Mouse (Mus musculus): ENCODE measurements at regions not wholly inside any gene's neighbourhood (a gene's known extent, or its start where the extent isn't known, plus 50 kb on each side); places are given as distances from the start of the nearest gene placed in this dataset.

- Histone ChIP-seq H3K9me3 (no peaks in the 10 kb centered on the region), H3K27ac (replicated peaks) (no peak overlapping the region), H3K27me3 (peaks cover 20% of the 10 kb centered on the region), H3K4me2 (no peak overlapping the region), H3K4me1 (replicated peaks) (no peaks in the 10 kb centered on the region), H3K9ac (no peak overlapping the region), H3K36me3 (no peaks in the 10 kb centered on the region), H3K4me3 (no peak overlapping the region)
- WGBS = 43% methylated on average over 2 of the region's 2 CpGs
- ATAC-seq (ENCODE audit: low FRiP score, low read depth) = no peak
Measured at GRCm38 (mm10) chr10:19412926-19413325, 56.6 kb downstream of the Olig3 start.

- Histone ChIP-seq H3K4me1 (replicated peaks) (no peaks in the 10 kb centered on the region), H3K27ac (replicated peaks) (no peak overlapping the region), H3K36me3 (no peaks in the 10 kb centered on the region), H3K4me2 (no peak overlapping the region), H3K9me3 (no peaks in the 10 kb centered on the region), H3K9ac (no peak overlapping the region), H3K27me3 (peaks cover 15% of the 10 kb centered on the region; the same call in 1 of the 2 replicates), H3K4me3 (no peak overlapping the region)
- ATAC-seq (ENCODE audit: low FRiP score, low read depth) = no peak
- WGBS = 12% methylated on average over 5 of the region's 5 CpGs
Measured at GRCm38 (mm10) chr10:19413935-19414334, 57.6 kb downstream of the Olig3 start.

DNA sequence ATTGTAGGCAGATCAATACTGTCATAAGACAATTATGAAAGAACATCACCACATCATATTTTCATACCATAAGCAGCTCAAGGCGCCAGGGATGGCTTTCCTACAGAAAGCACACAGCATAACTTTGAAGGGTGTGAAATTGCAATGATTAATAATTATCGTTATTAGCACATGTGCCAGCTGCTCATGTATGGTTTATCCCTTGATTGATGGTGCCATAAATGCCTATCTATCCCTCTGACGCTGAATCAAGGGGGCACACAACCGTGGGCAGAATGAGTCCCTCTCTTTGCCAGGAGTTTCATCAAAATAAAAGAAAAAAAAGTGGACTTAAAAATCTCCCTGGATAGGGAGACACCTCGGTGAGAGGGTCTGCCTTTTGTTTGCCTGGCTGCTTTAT, 58.5 kb downstream of the Olig3 start:
- no peak overlapping the region for H3K27ac ChIP-seq (replicated peaks)
- no peaks in the 10 kb centered on the region for H3K4me1 ChIP-seq (replicated peaks)
- no peaks in the 10 kb centered on the region for H3K36me3 ChIP-seq
- WGBS = 26% methylated on average over 5 of the region's 5 CpGs
- no peak overlapping the region for H3K9ac ChIP-seq
- no peak overlapping the region for H3K4me2 ChIP-seq
- H3K4me3 ChIP-seq = no peak overlapping the region
- peak; percentile 15; the same call in 1 of the 2 replicates for ATAC-seq (ENCODE audit: low FRiP score, low read depth)
- no peaks in the 10 kb centered on the region for H3K9me3 ChIP-seq
- peaks cover 13% of the 10 kb centered on the region; the same call in 1 of the 2 replicates for H3K27me3 ChIP-seq

GRCm38 (mm10) chr10:19424030-19424429, 67.7 kb downstream of the Olig3 start:
- no peak overlapping the region for H3K9ac ChIP-seq
- ATAC-seq (ENCODE audit: low FRiP score, low read depth) = no peak
- H3K27ac ChIP-seq (replicated peaks) = no peak overlapping the region
- H3K4me2 ChIP-seq = no peak overlapping the region
- no peaks in the 10 kb centered on the region; the same call in 1 of the 2 replicates for H3K4me1 ChIP-seq (replicated peaks)
- 53% methylated on average over 1 of the region's 1 CpGs for WGBS
- no peaks in the 10 kb centered on the region for H3K9me3 ChIP-seq
- no peaks in the 10 kb centered on the region for H3K36me3 ChIP-seq
- H3K27me3 ChIP-seq = no peaks in the 10 kb centered on the region
- H3K4me3 ChIP-seq = no peak overlapping the region

DNA sequence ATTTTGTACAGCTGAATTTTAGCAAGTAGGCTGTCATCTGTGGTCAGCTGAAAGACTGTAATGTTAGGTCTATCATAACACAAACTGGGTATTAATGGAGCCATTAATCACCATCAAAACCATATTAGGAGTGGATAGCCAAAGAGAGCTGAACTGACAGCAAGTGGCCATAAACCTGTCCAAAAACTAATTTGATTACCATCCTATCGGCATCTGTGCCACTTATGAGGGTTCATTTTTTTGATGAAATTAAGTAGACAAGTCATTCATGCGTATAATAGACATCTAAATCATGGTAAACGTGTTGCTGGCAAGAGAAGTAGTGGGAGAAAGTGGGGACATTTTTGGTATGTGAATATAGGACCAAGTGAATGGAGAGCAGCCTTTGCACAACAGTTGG, 68.6 kb downstream of the Olig3 start:
- H3K27ac ChIP-seq (replicated peaks) = no peak overlapping the region
- WGBS = 47% methylated on average over 3 of the region's 3 CpGs
- H3K36me3 ChIP-seq = no peaks in the 10 kb centered on the region
- no peaks in the 10 kb centered on the region; the same call in 1 of the 2 replicates for H3K4me1 ChIP-seq (replicated peaks)
- no peak overlapping the region for H3K9ac ChIP-seq
- H3K4me2 ChIP-seq = no peak overlapping the region
- no peak overlapping the region for H3K4me3 ChIP-seq
- H3K27me3 ChIP-seq = no peaks in the 10 kb centered on the region
- no peak for ATAC-seq (ENCODE audit: low FRiP score, low read depth)
- no peaks in the 10 kb centered on the region for H3K9me3 ChIP-seq

DNA sequence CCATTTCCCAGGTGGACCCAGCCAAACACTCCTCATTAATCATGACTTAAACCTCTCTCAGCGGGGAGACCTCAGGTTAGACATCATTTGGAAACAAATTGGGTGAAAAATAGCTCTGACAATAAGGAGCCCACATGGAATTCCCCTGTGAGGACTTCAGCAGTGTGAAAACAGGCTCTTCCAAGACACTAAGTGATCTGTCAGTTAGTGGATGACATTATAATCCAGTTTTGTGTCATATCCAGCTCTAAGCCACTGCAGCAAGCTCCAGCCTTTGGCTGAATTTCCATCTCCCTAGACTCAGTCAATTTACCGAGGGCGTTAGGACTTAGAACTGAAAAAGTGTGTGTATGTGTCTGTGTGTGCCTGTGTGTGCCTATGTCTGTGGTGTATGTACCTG, 70.5 kb downstream of the Olig3 start:
- ATAC-seq (ENCODE audit: low FRiP score, low read depth) = peak; percentile 42; the same call in 1 of the 2 replicates
- H3K4me3 ChIP-seq = no peak overlapping the region
- H3K27me3 ChIP-seq = 0 out of 2 replicates have a peak, but pooled peaks cover under 1% of the 10 kb centered on the region
- no peaks in the 10 kb centered on the region for H3K36me3 ChIP-seq
- H3K9ac ChIP-seq = no peak overlapping the region
- H3K4me1 ChIP-seq (replicated peaks) = no peaks in the 10 kb centered on the region; the same call in 1 of the 2 replicates
- no peak overlapping the region for H3K27ac ChIP-seq (replicated peaks)
- WGBS = 61% methylated on average over 3 of the region's 3 CpGs
- H3K4me2 ChIP-seq = no peak overlapping the region
- H3K9me3 ChIP-seq = no peaks in the 10 kb centered on the region

DNA sequence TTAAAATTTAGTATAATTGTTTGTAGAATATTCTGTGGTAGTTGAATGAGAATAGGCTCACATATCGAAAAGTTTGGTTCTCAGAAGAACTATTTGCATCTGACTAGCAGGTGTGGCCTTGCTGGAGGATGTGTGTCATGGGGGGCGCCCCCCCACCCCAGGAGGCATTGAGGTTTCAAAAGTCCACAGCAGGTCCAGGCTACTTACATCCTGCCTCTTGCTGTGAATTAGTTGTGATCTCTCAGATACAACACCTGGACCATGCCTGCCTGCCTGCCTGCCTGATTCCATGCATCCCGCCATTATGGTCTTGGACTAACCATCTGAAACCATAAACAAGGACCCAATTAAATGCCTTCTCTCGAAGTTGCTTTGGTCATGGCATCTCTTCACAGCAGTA, 76.2 kb downstream of the Olig3 start:
- no peaks in the 10 kb centered on the region for H3K9me3 ChIP-seq
- ATAC-seq (ENCODE audit: low FRiP score, low read depth) = no peak
- H3K4me2 ChIP-seq = no peak overlapping the region
- H3K36me3 ChIP-seq = no peaks in the 10 kb centered on the region
- peaks cover 14% of the 10 kb centered on the region; the same call in 1 of the 2 replicates for H3K27me3 ChIP-seq
- no peaks in the 10 kb centered on the region for H3K4me1 ChIP-seq (replicated peaks)
- H3K27ac ChIP-seq (replicated peaks) = no peak overlapping the region
- H3K9ac ChIP-seq = no peak overlapping the region
- WGBS = 90% methylated on average over 4 of the region's 4 CpGs
- H3K4me3 ChIP-seq = no peak overlapping the region

- H3K9ac ChIP-seq = no peak overlapping the region
- no peak overlapping the region for H3K27ac ChIP-seq (replicated peaks)
- no peak overlapping the region for H3K4me2 ChIP-seq
- H3K36me3 ChIP-seq = no peaks in the 10 kb centered on the region
- 75% methylated on average over 6 of the region's 6 CpGs for WGBS
- H3K4me1 ChIP-seq (replicated peaks) = no peaks in the 10 kb centered on the region
- H3K4me3 ChIP-seq = no peak overlapping the region
- no peaks in the 10 kb centered on the region for H3K9me3 ChIP-seq
- peaks cover 21% of the 10 kb centered on the region; the same call in 1 of the 2 replicates for H3K27me3 ChIP-seq
- ATAC-seq (ENCODE audit: low FRiP score, low read depth) = no peak
Measured at GRCm38 (mm10) chr10:19434661-19435060, 78.3 kb downstream of the Olig3 start.

DNA sequence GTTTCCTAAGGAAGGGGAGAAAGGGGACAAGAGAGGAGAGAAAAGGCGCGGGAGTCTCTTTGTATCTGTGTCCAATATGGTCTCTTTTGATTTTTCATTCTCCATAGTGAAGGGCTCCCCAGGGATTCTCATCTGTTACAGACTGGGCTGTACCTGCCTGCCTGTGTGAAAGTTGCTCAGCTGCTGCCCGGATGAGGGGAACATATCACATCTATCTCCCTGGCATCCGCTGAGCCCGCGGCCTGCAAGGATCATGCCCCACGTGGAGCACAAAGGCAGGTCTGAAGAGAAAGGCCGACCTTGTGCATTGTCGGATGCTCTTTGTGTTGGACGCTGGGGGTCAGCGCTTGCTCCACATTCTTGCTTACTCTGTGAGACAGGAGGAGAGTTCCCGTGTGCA, 85.5 kb downstream of the Olig3 start:
- Histone ChIP-seq H3K9ac (no peak overlapping the region), H3K4me3 (no peak overlapping the region), H3K27ac (replicated peaks) (no peak overlapping the region), H3K36me3 (no peaks in the 10 kb centered on the region), H3K4me2 (no peak overlapping the region), H3K27me3 (peaks cover 45% of the 10 kb centered on the region), H3K9me3 (no peaks in the 10 kb centered on the region), H3K4me1 (replicated peaks) (0 out of 2 replicates have a peak, but pooled peaks cover 6% of the 10 kb centered on the region)
- 10% methylated on average over 12 of the region's 12 CpGs for whole genome bisulfite sequencing
- no peak for ATAC-seq (ENCODE audit: low FRiP score, low read depth)

- no peak for ATAC-seq (ENCODE audit: low FRiP score, low read depth)
- peaks cover 51% of the 10 kb centered on the region for H3K27me3 ChIP-seq
Measured at GRCm38 (mm10) chr10:19443516-19443915, 87.2 kb downstream of the Olig3 start.

GRCm38 (mm10) chr10:19448838-19449559, 92.7 kb downstream of the Olig3 start:
- 13% methylated on average over 12 of the region's 12 CpGs for WGBS
- Histone ChIP-seq H3K9me3 (no peaks in the 10 kb centered on the region), H3K9ac (no peak overlapping the region), H3K27ac (replicated peaks) (no peak overlapping the region), H3K36me3 (no peaks in the 10 kb centered on the region), H3K4me2 (no peak overlapping the region), H3K4me1 (replicated peaks) (no peaks in the 10 kb centered on the region), H3K27me3 (peaks cover 60% of the 10 kb centered on the region), H3K4me3 (no peak overlapping the region)
- ATAC-seq (ENCODE audit: low FRiP score, low read depth) = no peak

More at GRCm38 (mm10) chr10:19443516-19443915, 87.2 kb downstream of the Olig3 start:
- H3K9me3 ChIP-seq = no peaks in the 10 kb centered on the region
- H3K4me3 ChIP-seq = no peak overlapping the region
- H3K4me1 ChIP-seq (replicated peaks) = 0 out of 2 replicates have a peak, but pooled peaks cover 6% of the 10 kb centered on the region
- no peaks in the 10 kb centered on the region for H3K36me3 ChIP-seq
- H3K4me2 ChIP-seq = no peak overlapping the region
- H3K9ac ChIP-seq = no peak overlapping the region
- no peak overlapping the region for H3K27ac ChIP-seq (replicated peaks)
- WGBS = 20% methylated on average over 8 of the region's 8 CpGs

GRCm38 (mm10) chr10:19459053-19459452, 102.7 kb downstream of the Olig3 start:
- Histone ChIP-seq H3K4me2 (peak overlapping the region; percentile 50), H3K27me3 (peaks cover 55% of the 10 kb centered on the region), H3K27ac (replicated peaks) (no peak overlapping the region), H3K4me1 (replicated peaks) (peaks cover 4% of the 10 kb centered on the region), H3K4me3 (0 out of 2 replicates have a peak overlapping the region, but pooled peaks have one; percentile 18), H3K36me3 (no peaks in the 10 kb centered on the region), H3K9me3 (no peaks in the 10 kb centered on the region), H3K9ac (no peak overlapping the region)
- no peak for ATAC-seq (ENCODE audit: low FRiP score, low read depth)
- WGBS = 15% methylated on average over 11 of the region's 11 CpGs

Measured in hindbrain, embryonic 15.5 days (tissue).